Mouse (Mus musculus): ENCODE data around the gene Aco2. TPM values are rescaled to one million over a fixed set of nuclear protein-coding genes. Genes with fewer than 3 reads are reported as not detected.

Aco2 gene
- total RNA-seq, 2 experiments from 2014 or later = 445 to 467 TPM

DNA sequence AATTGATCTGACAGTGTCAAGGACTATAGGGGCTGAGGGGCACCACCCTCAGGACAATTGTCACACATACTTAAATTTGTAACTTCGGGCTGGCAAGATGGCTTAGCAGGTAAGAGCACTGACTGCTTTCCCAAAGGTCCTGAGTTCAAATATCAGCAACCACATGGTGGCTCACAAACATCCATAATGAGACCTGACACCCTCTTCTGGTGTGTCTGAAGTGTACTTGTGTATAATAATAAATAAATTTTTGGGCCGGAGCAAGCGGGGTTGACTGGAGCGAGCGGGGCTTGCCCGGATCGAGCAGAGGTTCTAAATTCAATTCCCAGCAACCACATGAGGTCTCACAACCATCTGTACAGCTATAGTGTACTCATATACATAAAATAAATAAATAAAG lies 31.8 kb upstream of the Aco2 start:
- no peak for DNase-seq (ENCODE audit: low spot score in 2 of 2)
- intact Hi-C loops (cut with DNase I) = no loop called here

DNA sequence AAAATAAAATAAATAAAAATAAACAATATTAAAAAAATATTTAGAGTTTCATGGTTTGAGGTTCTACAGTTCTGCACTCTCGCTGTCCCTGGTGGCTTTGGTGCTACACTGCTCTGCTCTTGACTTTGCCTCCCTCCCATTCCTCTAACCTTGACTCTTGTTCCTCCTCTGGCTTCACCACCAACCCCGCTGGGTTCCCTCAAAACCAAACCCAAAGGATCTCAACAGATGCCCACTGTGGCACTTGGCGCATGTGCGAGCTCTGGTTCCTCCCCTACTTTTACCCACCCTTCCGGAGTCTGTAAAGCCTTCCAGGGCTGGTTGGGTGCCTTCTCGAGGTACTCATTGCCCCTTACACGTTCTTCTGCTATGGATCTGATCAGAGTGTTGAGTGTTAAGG lies 29.8 kb upstream of the Aco2 start:
- no peak for DNase-seq (ENCODE audit: low spot score in 2 of 2)
- intact Hi-C loops (cut with DNase I) = no loop called here

GRCm38 (mm10) chr15:81845033-81845625 lies 27.0 kb upstream of the Aco2 start:
- no peak for DNase-seq (ENCODE audit: low spot score in 2 of 2)
- intact Hi-C loops (cut with DNase I) = no loop called here

DNA sequence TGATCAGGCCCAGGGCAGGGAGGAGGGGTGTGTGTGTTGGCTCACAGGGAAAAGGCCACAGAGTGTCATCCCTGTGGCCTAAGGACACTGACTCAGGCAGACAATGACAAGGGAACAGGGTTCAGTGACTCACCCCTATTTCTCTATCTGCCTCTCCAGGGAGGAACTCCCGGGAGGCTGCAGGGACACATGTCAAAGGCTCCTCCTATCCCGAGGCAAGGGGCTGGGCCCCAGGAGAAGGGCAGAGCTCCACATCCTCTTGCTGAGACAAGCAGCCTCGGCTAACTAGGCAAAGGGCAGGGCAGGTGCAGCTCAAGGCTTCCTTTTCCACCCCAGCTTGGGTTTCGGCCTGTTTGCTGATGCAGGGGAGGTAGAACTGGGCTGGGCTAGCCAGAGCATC lies 26.4 kb upstream of the Aco2 start:
- no peak for DNase-seq (ENCODE audit: low spot score in 2 of 2)
- intact Hi-C loops (cut with DNase I) = no loop called here

- intact Hi-C loops (cut with DNase I) = no loop called here
- no peak for DNase-seq (ENCODE audit: low spot score in 2 of 2)
These were observed 25.4 kb upstream of the Aco2 start for GRCm38 (mm10) chr15:81846755-81847154.

DNA sequence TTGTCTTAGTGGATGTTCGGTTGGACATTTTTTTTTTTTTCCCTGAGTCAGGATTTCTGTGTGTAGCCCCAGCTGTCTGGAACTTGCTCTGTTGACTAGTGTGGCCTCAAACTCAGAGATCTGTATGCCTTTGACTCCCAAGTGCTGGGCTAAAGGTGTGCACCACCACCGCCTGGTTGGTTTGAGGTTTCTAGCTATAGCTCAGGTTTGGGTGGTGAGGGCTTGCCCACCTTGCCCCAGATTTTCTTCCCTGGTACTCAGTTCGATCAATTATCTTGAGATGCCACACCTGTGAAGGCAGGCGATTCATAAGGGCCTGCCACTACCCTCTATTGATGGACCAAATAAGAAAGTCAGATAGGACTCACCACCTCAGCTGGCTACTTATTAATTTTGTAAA lies 24.9 kb upstream of the Aco2 start:
- intact Hi-C loops (cut with DNase I) = no loop called here
- no peak for DNase-seq (ENCODE audit: low spot score in 2 of 2)

GRCm38 (mm10) chr15:81847861-81848260 lies 24.2 kb upstream of the Aco2 start:
- intact Hi-C loops (cut with DNase I) = no loop called here
- DNase-seq (ENCODE audit: low spot score in 2 of 2) = no peak

DNA sequence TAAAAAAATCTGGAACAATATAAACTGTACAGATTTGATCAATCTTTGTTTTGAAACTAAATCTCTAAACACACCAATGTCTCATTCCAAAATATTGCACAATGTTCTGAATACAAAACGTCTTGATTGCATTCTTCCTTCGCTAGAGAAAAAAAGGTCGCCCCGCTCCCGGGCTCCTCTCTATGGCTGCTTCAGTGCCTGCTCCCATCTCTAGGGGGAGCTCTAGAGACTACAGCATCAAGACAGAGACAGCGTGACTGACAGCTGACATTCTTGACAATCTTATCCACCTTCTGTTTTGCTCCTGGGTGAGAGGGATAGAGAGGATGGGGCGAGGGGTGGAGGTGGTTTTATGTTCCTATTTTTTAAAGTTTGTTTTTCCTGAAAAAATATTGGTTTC lies 23.8 kb upstream of the Aco2 start:
- peak; percentile 55 to 56 for DNase-seq (ENCODE audit: low spot score in 2 of 2)
- intact Hi-C loops (cut with DNase I) = no loop called here

DNA sequence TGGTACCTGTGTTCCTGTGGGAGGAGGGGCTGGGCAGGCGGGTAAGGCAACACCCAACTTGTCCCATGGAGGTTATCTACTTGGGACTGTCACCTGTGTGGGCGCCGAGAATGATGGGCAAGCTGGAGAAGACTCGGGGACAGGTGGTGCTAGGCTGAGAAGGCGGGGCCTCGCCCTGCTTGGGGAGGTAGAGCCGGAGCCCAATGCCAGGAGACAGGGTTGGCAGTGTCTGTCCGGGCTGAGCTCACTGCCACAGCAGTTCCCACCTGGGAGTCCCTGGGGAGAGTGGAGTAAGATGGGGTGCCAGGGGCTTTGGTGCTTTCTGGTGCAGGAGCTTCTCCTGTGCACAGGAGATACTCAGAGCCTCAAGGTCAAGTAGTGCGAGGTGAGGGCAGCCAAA lies 23.0 kb upstream of the Aco2 start:
- intact Hi-C loops (cut with DNase I) = no loop called here
- no peak for DNase-seq (ENCODE audit: low spot score in 2 of 2)

GRCm38 (mm10) chr15:81850718-81851117 lies 21.4 kb upstream of the Aco2 start:
- intact Hi-C loops (cut with DNase I) = no loop called here
- DNase-seq (ENCODE audit: low spot score in 2 of 2) = no peak

- no peak for DNase-seq (ENCODE audit: low spot score in 2 of 2)
- intact Hi-C loops (cut with DNase I) = no loop called here
These were observed 20.7 kb upstream of the Aco2 start for GRCm38 (mm10) chr15:81851375-81851774.

DNA sequence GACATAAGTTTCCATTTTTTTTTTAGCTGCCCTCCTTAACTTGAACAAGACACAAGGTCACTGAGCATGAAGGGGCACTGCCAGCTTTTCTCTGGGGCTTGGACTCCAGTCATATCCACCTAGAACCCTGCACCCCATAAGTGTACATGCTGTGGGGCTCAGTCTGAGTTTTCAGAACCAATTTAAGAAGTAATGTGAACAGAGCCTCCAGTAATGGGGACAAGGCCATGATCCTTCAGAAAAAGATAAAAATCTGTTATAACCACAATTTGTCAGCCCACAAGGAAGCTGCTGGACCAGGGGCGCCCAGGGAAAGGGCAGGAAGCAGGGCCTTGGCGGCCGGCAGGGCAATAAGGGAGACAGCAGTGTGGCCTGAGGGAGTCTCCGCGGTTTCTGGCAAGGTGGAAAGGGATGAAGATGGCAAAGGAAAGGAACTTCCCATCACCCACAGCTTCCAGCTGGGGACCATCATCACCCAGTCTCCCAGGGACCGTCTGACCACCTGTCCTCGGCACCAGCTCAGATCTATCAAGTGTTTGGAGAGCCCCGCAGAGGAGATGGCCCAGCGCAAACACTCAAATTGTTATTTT lies 19.6 kb upstream of the Aco2 start:
- intact Hi-C loops (cut with DNase I) = no loop called here
- DNase-seq (ENCODE audit: low spot score in 2 of 2) = no peak

DNA sequence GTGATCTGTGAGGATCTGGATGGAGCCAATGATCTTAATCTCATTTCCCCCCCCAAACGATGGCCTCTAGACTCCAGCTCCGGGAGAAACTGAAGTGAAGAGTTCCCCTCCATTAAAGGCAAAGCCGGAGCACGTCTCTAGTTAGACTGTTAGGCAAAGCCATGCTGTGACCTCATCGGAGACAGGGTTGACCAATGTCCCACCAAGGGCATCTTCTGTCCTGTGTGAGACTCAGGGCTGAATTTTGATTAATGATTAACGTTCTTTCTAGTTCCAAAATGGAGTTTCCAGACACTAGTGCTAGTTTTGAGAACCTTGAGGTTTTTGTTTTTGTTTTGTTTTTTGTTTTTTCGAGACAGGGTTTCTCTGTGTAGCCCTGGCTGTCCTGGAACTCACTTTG lies 19.0 kb upstream of the Aco2 start:
- intact Hi-C loops (cut with DNase I) = no loop called here
- DNase-seq (ENCODE audit: low spot score in 2 of 2) = no peak

DNA sequence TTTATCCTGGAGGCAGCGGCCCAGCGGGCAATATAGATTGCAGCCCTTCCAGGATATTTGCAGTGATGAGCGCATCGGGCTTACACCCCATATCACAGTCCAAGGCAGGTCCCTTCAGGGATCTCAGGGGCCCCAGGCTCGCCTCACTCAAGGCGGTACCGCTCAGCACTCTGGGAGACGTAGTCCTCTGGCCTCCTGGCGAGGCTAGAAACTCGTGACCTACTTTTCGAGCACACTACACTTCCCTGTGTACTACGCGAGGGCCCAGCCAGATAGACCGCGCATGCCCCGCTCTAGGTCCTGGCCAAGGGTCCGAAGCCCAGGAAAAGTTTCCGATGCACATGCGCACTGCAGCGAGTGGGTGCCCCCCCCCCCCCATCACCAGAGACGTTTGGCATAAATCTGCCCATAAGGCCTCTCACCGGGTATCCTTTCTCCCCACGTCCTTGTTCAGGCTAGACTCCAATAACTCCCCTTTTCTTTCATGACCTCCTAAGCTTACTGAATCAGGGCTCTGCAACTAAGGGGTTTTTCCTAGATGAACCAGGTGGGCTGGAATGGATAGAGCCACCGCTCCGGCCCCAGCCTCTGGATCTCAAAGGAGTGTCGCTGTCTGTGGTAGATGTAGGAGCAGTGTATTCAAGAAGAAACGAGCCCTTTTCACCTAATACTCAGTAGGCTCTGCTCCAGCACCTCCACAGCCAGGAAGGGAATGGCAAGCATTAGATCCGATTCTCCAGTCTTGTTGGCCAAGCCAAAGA lies 15.9 kb upstream of the Aco2 start:
- peak; percentile 87 to 88 for DNase-seq (ENCODE audit: low spot score in 2 of 2)
- intact Hi-C loops (cut with DNase I) = no loop called here

DNA sequence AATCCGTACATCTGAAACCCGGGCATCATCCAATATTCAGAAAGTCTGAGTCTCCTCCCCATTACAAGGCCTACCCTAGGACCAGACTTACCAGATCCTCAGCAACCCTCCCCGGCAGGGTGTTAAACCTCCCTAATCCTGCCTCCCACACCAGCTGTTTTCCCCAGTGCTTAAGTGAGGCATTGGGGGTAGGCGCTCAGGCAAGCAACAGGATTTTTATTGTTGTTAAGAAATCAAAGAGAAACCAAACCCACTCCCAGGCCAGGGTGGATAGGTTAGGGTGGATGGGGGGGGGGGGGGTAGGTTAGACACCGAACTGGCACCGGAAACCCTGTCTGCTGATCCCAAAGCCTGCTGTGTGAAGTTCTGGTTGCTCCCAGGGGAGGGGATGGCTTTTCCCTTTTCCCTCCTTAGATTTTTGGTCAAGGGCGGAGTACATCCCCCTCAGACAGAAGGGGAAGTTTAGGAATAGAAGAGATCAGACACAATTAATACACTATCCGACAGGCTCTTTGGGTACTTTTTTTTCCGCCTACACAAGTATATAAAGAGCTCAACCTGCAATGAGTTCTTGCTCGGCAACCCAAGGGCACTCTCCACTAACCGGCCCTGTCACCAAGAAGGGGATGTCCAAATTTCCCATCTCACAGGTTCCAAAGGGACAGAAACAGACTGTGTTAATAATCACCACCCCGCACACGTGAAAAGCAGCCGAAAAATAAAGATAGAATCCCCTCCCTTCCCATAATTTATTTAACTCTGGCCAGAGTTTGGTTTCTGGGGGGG lies 15.0 kb upstream of the Aco2 start:
- DNase-seq (ENCODE audit: low spot score in 2 of 2) = no peak
- intact Hi-C loops (cut with DNase I) = no loop called here

- no peak for DNase-seq (ENCODE audit: low spot score in 2 of 2)
- intact Hi-C loops (cut with DNase I) = no loop called here
These were observed 14.4 kb upstream of the Aco2 start for GRCm38 (mm10) chr15:81857724-81858116.

DNA sequence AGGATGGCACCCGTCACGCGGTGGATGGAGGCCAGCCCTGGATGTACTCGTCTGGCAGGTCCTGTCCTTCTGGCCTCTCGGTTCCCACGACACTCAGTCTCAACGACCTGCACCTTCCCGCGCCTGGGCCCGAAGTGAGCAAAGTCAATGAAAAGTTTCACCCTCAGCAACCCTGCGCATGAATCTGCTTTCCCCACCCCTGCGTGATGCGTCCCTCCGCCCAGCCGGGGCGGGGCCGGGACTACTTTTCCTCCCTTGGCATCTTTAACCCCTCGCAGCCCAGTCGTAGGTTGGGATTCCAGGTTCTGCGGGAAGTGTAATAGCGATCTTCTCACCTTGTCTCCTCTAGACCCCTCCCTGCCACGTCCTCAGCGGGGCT lies 14.0 kb upstream of the Aco2 start:
- intact Hi-C loops (cut with DNase I) = no loop called here

GRCm38 (mm10) chr15:81858517-81859329 lies 13.4 kb upstream of the Aco2 start, which contains the start of gene Tob2:
Tob2 (minus strand) TSS chr15:81858796.
- peak; percentile 70 to 80 for DNase-seq (ENCODE audit: low spot score in 2 of 2)
- intact Hi-C loops (cut with DNase I) = no loop called here

More for the DNA sequence above, 14.0 kb upstream of the Aco2 start:
- DNase-seq (ENCODE audit: low spot score in 2 of 2) = peak; percentile 90 to 94
